Mouse (Mus musculus): ENCODE measurements around the gene Dag1.
"Not testable (repeated sequence)": the region's sequence is repeated elsewhere in the genome, so short reads cannot be mapped to it uniquely, and the experiment has no call there.

Dag1 gene

DNA sequence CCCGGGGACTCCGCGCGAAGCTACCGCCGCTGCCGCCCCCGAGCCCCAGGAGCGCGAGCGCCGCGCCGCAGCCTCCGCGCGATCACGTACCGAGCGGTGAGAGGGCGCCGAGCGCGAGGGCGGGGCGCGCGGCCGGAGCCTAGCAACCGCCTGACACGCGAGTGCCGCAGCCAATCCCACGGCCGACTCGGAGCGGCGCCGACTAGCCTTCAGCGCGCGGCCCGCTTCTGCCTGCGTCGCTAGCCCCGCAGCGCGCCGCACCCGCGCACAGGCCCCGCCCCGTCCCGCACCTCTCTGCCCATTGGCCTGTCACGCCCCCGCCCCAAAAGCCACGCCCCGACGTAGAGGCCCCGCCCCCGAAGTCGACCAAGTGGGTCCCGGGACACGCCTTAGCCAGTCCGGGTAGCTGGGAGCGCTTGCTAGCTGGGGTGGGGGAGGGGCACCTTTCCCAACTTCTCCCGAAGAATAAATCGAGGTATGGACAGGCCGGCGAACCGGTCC, at the start of gene Dag1:
TSS of gene Dag1 (minus strand) at position 269 of the 501 bp plus-strand sequence.
- peak; percentile 97 for ATAC-seq (ENCODE audit: insufficient number of reproducible peaks, low FRiP score, low TSS enrichment)

GRCm38 (mm10) chr9:108308141-108308540, 44.4 kb upstream of the Dag1 start:
- no peak for ATAC-seq (ENCODE audit: insufficient number of reproducible peaks, low FRiP score, low TSS enrichment)

GRCm38 (mm10) chr9:108307021-108307807, 43.5 kb upstream of the Dag1 start:
- no peak for ATAC-seq (ENCODE audit: insufficient number of reproducible peaks, low FRiP score, low TSS enrichment)

- peak; percentile 31; the same call in 1 of the 2 replicates for ATAC-seq (ENCODE audit: insufficient number of reproducible peaks, low FRiP score, low TSS enrichment)
Measured at GRCm38 (mm10) chr9:108306571-108306980, 42.8 kb upstream of the Dag1 start.

GRCm38 (mm10) chr9:108305629-108306520, 42.1 kb upstream of the Dag1 start, which contains the start of the genes Rhoa and Tcta:
TSS of gene Rhoa (plus strand) at chr9:108306129.
TSS of gene Tcta (minus strand) at chr9:108306160.
- peak; percentile 95 for ATAC-seq (ENCODE audit: insufficient number of reproducible peaks, low FRiP score, low TSS enrichment)

- ATAC-seq (ENCODE audit: insufficient number of reproducible peaks, low FRiP score, low TSS enrichment): no peak
Measured at GRCm38 (mm10) chr9:108305170-108305569, 41.4 kb upstream of the Dag1 start.

DNA sequence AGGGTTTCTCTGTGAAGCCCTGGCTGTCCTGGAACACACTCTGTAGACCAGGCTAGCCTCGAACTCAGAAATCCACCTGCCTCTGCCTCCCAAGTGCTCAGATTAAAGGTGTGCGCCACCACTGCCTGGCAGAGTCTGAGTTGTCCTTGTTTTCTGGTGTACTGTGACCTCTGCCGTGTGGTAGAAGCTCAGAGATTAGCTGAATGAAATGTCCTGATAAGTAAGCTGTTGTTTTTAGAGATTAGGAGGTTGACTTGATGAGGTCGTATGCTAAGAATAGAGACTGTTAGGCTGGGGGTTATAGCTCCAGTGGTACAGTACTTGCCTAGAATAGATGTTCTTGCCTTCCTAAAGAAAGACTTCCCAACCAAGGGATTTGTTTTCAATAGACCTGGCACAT, 41.0 kb upstream of the Dag1 start:
- no peak for ATAC-seq (ENCODE audit: insufficient number of reproducible peaks, low FRiP score, low TSS enrichment)

GRCm38 (mm10) chr9:108301853-108302252, 38.1 kb upstream of the Dag1 start:
- no peak for ATAC-seq (ENCODE audit: insufficient number of reproducible peaks, low FRiP score, low TSS enrichment)

DNA sequence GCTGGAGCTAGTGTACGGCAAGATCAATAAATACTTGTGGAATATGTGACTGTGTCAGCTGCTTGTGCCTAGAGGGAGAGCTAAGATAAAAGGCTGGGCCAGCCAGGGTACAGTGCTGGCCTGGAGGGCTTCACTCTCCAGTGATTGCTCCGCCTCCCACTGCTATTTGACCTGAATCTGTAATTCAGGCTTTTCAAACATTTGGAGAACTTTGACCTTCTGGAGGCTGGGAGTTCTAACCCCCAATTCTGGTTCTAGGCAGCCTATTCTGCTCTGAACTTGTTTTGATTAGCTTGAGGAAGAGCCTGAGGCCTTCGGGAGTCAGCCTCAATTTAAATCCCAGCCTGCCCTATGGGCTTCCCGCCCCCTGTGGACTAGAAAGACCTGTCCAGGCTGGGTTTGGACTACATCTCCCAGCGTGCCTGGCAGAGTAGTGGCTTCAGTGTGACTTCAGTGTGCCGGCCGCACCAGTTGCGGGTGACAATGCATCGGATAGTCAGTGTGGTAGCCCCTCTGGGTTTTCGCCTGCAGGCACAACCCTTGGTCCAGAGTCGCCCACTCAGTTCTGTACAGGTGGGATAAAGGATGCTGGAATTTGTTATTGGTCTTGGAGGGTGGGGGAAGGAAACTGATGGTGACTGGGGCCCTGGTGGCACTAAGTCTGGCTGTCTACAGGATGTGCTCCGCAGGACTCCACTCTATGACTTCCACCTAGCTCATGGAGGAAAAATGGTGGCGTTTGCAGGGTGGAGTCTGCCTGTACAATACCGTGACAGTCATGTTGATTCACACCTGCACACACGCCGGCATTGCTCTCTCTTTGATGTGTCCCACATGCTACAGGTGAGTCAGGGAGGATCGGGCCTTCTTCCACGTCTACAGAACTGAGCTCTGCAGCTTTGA, 32.9 kb upstream of the Dag1 start, which contains the start of gene Amt:
TSS of gene Amt (plus strand) at position 401 of the 903 bp plus-strand sequence.
- peak; percentile 58; the same call in 1 of the 2 replicates for ATAC-seq (ENCODE audit: insufficient number of reproducible peaks, low FRiP score, low TSS enrichment)

DNA sequence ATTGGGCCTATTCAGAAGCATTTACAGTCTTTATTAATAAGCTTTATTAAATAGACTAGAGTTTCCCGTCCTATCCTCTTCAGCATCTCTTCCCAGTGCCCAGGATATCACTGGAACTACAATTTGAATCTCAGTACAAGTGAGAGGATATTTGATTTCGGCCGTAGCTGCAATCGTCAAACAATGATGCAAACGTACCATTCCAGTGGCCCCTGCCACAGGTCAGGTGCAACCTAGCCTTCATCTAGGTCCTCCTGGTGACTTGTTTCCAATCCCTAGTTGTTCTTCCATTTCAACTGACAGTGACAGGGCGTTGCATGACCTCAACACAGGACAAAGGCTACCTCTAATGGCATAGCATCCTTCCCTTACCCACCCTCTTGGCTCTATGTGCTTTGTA, 27.0 kb upstream of the Dag1 start:
- ATAC-seq (ENCODE audit: insufficient number of reproducible peaks, low FRiP score, low TSS enrichment): no peak

- peak; percentile 100 for ATAC-seq (ENCODE audit: insufficient number of reproducible peaks, low FRiP score, low TSS enrichment)
Measured at GRCm38 (mm10) chr9:108290016-108290750, 26.4 kb upstream of the Dag1 start, which contains the start of gene Nicn1. TSS of gene Nicn1 (plus strand) at chr9:108290429.

- ATAC-seq (ENCODE audit: insufficient number of reproducible peaks, low FRiP score, low TSS enrichment): no peak
Measured at GRCm38 (mm10) chr9:108289347-108289746, 25.6 kb upstream of the Dag1 start.

GRCm38 (mm10) chr9:108287526-108288238, 23.9 kb upstream of the Dag1 start:
- not testable (repeated sequence) for ATAC-seq (ENCODE audit: insufficient number of reproducible peaks, low FRiP score, low TSS enrichment)

- ATAC-seq (ENCODE audit: insufficient number of reproducible peaks, low FRiP score, low TSS enrichment): peak; percentile 75; the same call in 1 of the 2 replicates
Measured at GRCm38 (mm10) chr9:108284410-108284809, 20.7 kb upstream of the Dag1 start.

DNA sequence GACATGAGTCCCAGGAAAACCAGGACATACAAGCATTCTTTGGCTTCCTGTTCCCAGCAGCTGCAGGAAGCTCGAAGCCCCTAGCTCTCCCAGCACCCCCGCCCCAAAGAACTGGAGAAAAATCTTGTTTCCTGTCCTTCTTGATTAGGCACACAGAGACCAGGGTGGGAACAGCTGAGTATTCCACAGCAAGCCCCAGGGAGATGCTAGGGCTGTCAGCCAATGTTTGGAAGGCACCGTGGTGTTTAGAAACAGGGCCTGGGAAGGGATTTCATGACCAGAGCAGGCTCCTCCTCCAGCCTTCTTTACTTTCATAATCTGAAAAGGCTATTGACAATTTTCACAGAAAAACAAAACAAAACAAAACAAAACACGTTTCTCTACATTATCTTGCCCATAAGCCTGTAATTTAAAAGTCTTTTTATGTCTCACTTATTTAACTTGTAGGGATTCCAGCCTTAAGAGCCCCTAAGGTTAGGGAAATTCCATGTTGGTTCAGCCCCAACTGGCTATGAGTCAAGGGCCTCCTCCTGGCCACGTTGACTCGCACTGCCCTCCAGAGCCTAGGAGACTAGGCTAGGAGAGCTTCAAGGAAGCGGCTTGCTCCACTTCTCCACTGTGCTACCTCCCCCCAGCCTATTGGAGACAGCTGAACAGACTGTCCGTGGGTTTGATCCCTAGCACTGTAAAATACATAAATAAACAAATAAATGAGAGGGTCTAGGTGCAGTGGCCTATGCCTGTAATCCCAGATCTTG, 16.5 kb upstream of the Dag1 start:
- no peak for ATAC-seq (ENCODE audit: insufficient number of reproducible peaks, low FRiP score, low TSS enrichment)

DNA sequence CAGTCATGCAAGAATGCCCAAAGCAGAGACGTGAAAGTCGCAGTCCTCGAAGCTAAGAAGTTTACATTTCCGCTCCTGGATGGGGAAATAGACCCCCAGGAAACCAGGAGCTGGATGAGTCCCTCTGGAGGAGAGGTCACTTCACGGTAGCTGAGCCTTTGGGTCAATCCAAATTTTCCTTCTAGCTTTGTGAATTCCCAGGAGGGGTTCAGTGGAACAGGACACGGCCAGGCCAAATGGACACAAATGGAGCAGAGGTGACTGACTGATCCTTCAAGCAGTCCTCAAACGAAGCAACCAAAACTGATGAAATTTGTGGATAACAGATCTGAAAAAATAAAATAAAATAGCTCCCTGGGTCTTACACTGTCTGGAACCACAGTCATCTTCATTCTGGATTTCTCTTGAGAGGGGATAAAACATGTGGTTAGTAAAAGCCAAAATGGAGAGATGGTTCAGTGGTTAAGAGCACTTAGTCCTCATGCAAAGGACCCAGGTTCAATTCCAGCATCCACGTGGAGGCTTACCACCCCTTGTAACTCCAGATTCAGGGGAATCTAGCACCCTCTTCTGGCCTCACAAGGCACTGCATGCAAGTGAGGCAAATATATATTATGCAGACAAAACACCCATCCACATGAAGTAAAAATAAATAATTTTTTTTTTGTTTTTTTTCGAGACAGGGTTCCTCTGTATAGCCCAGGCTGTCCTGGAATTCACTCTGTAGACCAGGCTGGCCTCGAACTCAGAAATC, 15.1 kb upstream of the Dag1 start:
- ATAC-seq (ENCODE audit: insufficient number of reproducible peaks, low FRiP score, low TSS enrichment): no peak

- no peak for ATAC-seq (ENCODE audit: insufficient number of reproducible peaks, low FRiP score, low TSS enrichment)
Measured at GRCm38 (mm10) chr9:108275331-108275659, 11.5 kb upstream of the Dag1 start.

Data from cerebellum, adult (tissue).